Mouse (Mus musculus) G1E (cell line): ENCODE measurements at regions not wholly inside any gene's neighbourhood (a gene's known extent, or its start where the extent isn't known, plus 50 kb on each side); places are given as distances from the start of the nearest gene placed in this dataset.

ENCODE experiments used
- CTCF ChIP-seq: IDR thresholded peaks from 2 replicates; pipeline ENCODE4 v1.5.1; 2012; ENCODE audit warnings: low read depth, low read length, inconsistent platforms, mixed read lengths
- TAL1 ChIP-seq: conservative IDR thresholded peaks from 2 replicates; pipeline ENCODE4 v1.6.1; 2012; ENCODE audit warnings: low read depth, low read length, inconsistent platforms, mixed read lengths

- no peak for TF ChIP-seq TAL1
- TF ChIP-seq CTCF = no peak
Observed at GRCm38 (mm10) chr11:109039060-109039791, 104.9 kb downstream of the E030025P04Rik start.
